Mouse (Mus musculus): ENCODE data around the gene Arl15. TPM values are rescaled to one million over a fixed set of nuclear protein-coding genes. Genes with fewer than 3 reads are reported as not detected.
A peak's percentile ranks its signal among the peaks of the same experiment; 100 is the strongest.

Arl15 gene
- polyA plus RNA-seq, 2 experiments from 2014 or later: 14.7 to 17.8 TPM

GRCm38 (mm10) chr13:113875724-113876123, 81.4 kb downstream of the Arl15 start:
- no peak for ATAC-seq

- ATAC-seq: peak; percentile 93
These were observed 83.1 kb downstream of the Arl15 start for GRCm38 (mm10) chr13:113877420-113877819.

- no peak for ATAC-seq
These were observed 84.3 kb downstream of the Arl15 start for GRCm38 (mm10) chr13:113878571-113878970.

DNA sequence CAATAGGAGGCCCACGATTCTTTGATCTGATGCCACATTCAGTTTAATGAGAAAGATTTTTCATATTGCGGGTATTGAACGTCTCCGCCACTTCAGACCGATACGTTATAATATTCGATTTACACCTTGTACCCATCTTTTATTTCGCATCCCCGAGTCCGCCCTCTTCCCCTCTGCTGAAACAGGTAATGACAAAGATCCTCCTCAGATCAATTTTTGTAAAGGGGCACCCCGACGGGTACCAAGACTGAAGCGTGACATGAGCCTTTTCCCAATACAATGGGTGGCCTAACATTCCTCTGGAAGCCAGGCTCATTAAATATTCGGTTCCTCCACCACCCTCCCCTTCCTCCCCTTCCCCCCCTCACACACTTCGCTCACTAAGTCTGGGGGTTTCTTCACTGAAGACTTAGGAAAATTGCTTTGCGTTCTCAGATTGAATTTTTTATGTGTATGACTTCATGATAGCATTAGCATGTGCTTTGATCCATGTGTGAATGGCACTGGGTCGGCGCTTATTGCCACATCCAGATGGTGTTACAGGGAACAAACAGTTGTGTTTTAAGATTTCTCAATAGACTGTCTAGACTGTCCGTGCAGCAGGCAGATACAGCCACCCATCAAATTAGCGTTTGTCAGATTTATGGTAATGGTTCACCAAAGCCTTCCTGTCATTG, 85.5 kb downstream of the Arl15 start:
- ATAC-seq: no peak

GRCm38 (mm10) chr13:113880564-113881171, 86.4 kb downstream of the Arl15 start:
- ATAC-seq: no peak

DNA sequence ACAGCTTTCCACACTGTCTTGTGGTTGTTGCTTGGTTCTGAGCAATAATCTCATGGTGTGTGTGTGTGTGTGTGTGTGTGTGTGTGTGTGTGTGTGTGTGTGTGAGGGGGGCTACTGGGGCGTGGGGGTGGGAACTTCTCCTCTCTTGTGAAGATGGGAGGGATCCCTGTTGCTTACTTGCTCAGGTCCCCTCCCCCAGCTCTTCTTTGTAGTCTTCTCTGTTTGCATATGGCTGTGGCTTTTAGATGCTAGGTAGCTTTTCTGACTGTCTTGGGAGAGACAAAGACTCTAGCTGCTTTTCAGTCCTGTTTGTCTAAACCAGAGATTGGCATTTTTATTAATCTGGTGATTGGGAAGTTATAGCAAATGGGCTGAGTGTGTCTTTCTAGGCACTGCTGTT, 88.7 kb downstream of the Arl15 start:
- no peak for ATAC-seq

- no peak for ATAC-seq
These were observed 92.8 kb downstream of the Arl15 start for GRCm38 (mm10) chr13:113887090-113887489.

GRCm38 (mm10) chr13:113888126-113888525, 93.8 kb downstream of the Arl15 start:
- ATAC-seq: no peak

- ATAC-seq: no peak
These were observed 94.4 kb downstream of the Arl15 start for GRCm38 (mm10) chr13:113888704-113889103.

DNA sequence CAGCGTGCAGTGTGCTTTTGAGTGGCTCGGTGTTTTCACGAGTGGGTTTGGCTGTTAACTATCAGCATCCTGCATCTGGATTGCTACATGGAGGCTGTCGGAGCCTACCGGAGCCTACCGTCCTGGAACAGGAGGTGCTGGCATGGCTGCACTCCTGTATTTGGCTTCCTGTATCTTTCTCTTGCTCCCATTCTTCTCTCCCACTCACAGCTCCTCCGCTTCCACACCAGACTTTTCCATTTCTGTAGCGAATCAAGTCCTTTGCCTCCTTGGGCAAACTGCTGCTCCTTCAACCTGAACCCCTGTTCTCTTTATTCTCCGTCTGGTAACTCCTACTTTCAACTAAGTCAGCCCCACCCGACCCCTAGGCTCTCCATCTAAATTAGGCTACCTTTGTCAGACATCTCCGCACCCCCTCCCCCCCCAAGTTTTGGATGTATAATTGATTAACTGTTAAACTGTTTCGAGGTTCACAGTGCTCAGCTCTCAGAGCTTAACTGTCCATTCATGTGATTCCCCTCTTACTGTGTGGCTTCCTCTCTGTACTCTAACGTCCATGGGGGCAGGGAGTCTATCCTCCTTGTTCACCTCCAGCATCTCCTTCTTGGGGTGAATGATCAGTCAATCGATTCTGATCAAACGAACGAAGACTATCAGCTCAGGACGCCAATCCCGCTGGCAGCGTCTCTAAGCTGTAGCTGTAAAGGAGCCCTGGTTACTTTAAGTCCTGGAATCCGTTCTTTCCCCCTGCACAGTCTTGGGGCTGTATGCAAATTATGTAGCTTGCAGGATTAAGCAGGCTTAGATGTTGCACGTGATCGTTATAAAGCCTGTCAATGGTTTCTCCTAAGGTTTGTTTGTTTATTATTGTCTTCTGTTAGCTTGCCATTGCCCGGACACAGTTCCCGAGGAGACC, 95.1 kb downstream of the Arl15 start:
- no peak for ATAC-seq

DNA sequence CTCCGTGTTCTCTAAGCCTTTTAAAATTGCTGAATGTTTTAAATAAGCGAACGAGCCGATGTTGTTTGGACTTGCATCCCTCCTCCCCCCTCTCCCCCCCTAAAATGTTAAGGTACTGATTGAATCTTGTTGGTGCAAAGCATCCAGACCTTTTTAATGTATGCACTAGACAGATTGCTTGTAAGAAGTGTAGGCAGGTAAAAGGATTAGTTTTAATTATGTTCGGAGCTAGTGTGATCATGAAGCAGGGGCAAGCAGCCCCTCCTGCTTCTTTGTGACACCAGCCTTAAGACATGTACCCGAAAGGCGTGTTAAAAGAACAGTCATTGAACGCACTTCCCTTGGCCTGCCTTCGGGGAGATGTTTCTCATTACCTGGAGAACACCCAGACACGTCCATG, 102.4 kb downstream of the Arl15 start:
- no peak for ATAC-seq

DNA sequence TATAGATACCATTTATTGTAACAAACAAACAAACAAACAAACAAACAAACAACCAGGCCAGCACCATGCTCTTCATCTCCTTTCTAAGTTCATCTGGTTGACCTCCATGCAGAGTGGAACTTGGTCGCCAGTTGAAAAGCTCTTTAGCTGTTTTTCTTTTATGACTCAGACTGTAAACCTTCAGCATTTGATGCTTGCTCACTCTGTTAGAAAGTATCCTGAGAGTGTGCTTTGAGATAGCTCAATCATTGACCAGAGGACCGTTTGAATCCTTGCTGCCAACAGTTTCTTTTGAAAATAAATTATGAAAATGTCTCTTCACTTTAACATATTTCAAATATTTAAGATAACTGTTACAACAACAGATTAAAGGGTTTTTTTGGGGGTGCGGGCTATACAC, 103.2 kb downstream of the Arl15 start:
- ATAC-seq: no peak

GRCm38 (mm10) chr13:113897951-113898350, 103.6 kb downstream of the Arl15 start:
- ATAC-seq: no peak

DNA sequence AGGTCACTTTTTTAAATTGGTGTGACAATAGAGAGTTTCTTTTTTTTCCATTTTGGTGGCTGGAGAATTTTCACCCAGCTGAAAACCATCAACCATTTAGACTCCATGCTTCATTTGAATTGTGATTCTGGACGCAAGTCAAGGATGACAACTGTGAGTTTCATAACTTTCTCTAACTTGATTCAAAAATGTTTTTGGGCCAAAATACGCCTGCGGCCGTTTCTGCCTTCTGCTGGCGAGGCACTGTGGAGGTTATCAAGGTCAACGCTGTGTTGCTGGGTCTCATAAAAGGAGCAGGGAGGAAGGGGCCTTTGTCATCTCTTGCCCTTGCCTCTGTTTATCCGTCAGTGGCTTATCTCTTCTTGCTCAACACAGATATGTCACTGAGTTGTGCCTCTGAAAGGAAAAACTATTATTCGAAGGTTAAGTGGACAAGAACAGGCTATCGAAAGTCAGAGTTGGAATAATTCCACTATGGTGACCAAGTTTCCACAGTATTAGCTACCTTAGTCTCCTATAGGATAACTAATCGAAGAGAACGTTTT, 106.8 kb downstream of the Arl15 start:
- ATAC-seq: no peak

GRCm38 (mm10) chr13:113903255-113903654, 109.0 kb downstream of the Arl15 start:
- no peak for ATAC-seq

DNA sequence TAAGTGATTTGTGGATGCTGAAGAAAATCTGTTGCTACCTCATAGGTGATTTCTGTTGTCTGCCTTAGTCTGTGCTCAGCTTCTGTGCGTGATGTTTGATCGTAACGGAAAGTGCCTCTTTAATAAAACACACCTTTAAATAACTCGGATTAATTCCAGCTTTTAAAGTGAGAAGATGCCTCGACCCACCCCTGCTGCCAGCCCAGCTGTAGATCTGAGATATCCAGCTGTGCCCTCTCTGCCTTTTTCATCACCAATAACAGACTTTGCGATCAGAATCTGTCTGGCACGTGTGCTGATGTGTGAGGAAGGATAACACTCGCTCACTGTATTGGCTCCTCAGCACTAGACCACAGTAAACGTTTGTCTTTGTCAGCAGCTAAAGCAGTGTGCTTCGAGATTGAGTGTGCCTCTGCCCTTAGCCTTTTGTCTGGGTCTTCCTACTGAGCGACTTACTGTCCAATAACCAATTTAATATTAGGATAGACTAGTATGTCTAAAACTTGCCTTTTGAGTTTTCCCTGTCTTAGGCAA, 117.7 kb downstream of the Arl15 start:
- ATAC-seq: no peak

- ATAC-seq: no peak
These were observed 120.3 kb downstream of the Arl15 start for GRCm38 (mm10) chr13:113914551-113914971.

- no peak for ATAC-seq
These were observed 121.4 kb downstream of the Arl15 start for GRCm38 (mm10) chr13:113915700-113916099.

DNA sequence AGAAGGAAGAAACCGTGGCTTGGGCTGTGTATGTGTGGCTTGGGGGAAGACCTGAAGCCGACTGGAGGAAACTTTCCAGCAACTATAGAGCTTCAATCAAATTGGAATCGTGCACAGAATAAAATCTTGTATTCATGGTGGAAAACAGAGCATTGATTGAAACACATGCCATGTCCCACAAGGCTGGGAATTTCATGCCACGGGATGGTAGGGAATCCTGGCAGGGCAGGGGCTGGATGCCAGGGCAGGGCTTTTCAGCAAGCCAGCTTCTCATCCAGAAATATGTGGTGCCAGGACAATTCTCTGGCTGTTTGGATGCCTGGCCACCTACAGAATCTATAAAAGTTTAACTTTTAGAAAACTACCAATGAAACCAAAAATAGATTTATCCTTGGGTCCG, 122.5 kb downstream of the Arl15 start:
- no peak for ATAC-seq

GRCm38 (mm10) chr13:113917376-113917775, 123.1 kb downstream of the Arl15 start:
- ATAC-seq: no peak

- no peak for ATAC-seq
These were observed 123.6 kb downstream of the Arl15 start for GRCm38 (mm10) chr13:113917868-113918411.

GRCm38 (mm10) chr13:113918668-113919067, 124.4 kb downstream of the Arl15 start:
- no peak for ATAC-seq

DNA sequence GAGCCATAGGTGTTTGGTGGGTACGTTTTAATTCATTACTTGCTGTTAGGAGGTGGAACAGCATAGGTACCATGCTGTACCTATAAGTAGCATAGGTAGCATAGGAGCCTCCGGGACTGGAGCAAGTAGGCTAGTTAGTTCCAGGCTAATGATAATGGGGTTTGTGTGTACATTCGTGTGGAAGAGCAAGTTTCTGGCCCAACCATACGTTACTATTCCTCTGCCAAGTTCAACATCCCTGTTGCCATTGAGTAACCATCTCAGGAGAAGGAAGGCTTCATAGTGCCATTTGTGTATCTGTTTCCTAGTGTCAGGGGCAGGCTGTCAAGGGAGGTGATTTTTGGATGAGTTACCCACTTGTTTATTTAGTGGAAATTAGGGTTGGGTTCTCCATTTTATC, 141.4 kb downstream of the Arl15 start:
- ATAC-seq: no peak

All from CD4-positive, CD25-positive, alpha-beta regulatory T cell, adult 4 months (primary cell).